Mouse (Mus musculus): ENCODE results near the gene Dusp1. TPM values are rescaled to one million over a fixed set of nuclear protein-coding genes. Genes with fewer than 3 reads are reported as not detected.

The Dusp1 gene
- polyA plus RNA-seq, 1 experiment from 2014 or later = 36.8 TPM

- Histone ChIP-seq H3K27ac (no peak overlapping the region), H3K27me3 (replicated peaks) (peaks cover 7% of the 10 kb centered on the region; the same call in 1 of the 2 replicates), H3K4me1 (0 out of 2 replicates have a peak, but pooled peaks cover 4% of the 10 kb centered on the region), H3K9ac (no peak overlapping the region), H3K36me3 (no peaks in the 10 kb centered on the region), H3K9me3 (no peaks in the 10 kb centered on the region), H3K4me2 (replicated peaks) (0 out of 2 replicates have a peak overlapping the region, but pooled peaks have one; percentile 10), H3K4me3 (no peak overlapping the region)
- no peak for ATAC-seq (ENCODE audit: low FRiP score, low read depth)
- WGBS = 13% methylated on average over 12 of the region's 12 CpGs
These were observed 12.6 kb downstream of the Dusp1 start for GRCm38 (mm10) chr17:26549148-26549809.

GRCm38 (mm10) chr17:26548566-26548965 lies 13.4 kb downstream of the Dusp1 start:
- H3K4me3 ChIP-seq = no peak overlapping the region
- H3K27me3 ChIP-seq (replicated peaks) = peaks cover 7% of the 10 kb centered on the region; the same call in 1 of the 2 replicates
- H3K4me2 ChIP-seq (replicated peaks) = no peak overlapping the region
- WGBS = 12% methylated on average over 5 of the region's 5 CpGs
- H3K27ac ChIP-seq = no peak overlapping the region
- H3K4me1 ChIP-seq = 0 out of 2 replicates have a peak, but pooled peaks cover 4% of the 10 kb centered on the region
- no peak for ATAC-seq (ENCODE audit: low FRiP score, low read depth)
- no peaks in the 10 kb centered on the region for H3K36me3 ChIP-seq
- no peaks in the 10 kb centered on the region for H3K9me3 ChIP-seq
- no peak overlapping the region for H3K9ac ChIP-seq

GRCm38 (mm10) chr17:26547771-26548170 lies 14.2 kb downstream of the Dusp1 start:
- H3K9me3 ChIP-seq = no peaks in the 10 kb centered on the region
- H3K4me2 ChIP-seq (replicated peaks) = no peak overlapping the region
- peaks cover 7% of the 10 kb centered on the region; the same call in 1 of the 2 replicates for H3K27me3 ChIP-seq (replicated peaks)
- no peak for ATAC-seq (ENCODE audit: low FRiP score, low read depth)
- H3K27ac ChIP-seq = no peak overlapping the region
- 36% methylated on average over 7 of the region's 7 CpGs for WGBS
- no peak overlapping the region for H3K9ac ChIP-seq
- H3K36me3 ChIP-seq = no peaks in the 10 kb centered on the region
- 0 out of 2 replicates have a peak, but pooled peaks cover 4% of the 10 kb centered on the region for H3K4me1 ChIP-seq
- H3K4me3 ChIP-seq = no peak overlapping the region

GRCm38 (mm10) chr17:26544319-26544963 lies 17.5 kb downstream of the Dusp1 start:
- Histone ChIP-seq H3K27me3 (replicated peaks) (peaks cover 7% of the 10 kb centered on the region; the same call in 1 of the 2 replicates), H3K9me3 (no peaks in the 10 kb centered on the region), H3K36me3 (no peaks in the 10 kb centered on the region), H3K27ac (no peak overlapping the region), H3K9ac (no peak overlapping the region), H3K4me3 (no peak overlapping the region), H3K4me1 (0 out of 2 replicates have a peak, but pooled peaks cover 4% of the 10 kb centered on the region), H3K4me2 (replicated peaks) (no peak overlapping the region)
- ATAC-seq (ENCODE audit: low FRiP score, low read depth) = no peak
- 91% methylated on average over 8 of the region's 8 CpGs for WGBS

GRCm38 (mm10) chr17:26540083-26540482 lies 21.8 kb downstream of the Dusp1 start:
- no peak for ATAC-seq (ENCODE audit: low FRiP score, low read depth)
- WGBS = 87% methylated on average over 5 of the region's 5 CpGs
- Histone ChIP-seq H3K4me1 (no peaks in the 10 kb centered on the region), H3K27ac (no peak overlapping the region), H3K36me3 (no peaks in the 10 kb centered on the region), H3K9me3 (no peaks in the 10 kb centered on the region), H3K4me3 (no peak overlapping the region), H3K4me2 (replicated peaks) (no peak overlapping the region), H3K9ac (no peak overlapping the region), H3K27me3 (replicated peaks) (no peaks in the 10 kb centered on the region)

- Histone ChIP-seq H3K4me2 (replicated peaks) (peak overlapping the region; percentile 2; the same call in 1 of the 2 replicates), H3K9ac (no peak overlapping the region), H3K4me3 (no peak overlapping the region), H3K27ac (no peak overlapping the region), H3K9me3 (no peaks in the 10 kb centered on the region), H3K4me1 (no peaks in the 10 kb centered on the region), H3K36me3 (no peaks in the 10 kb centered on the region), H3K27me3 (replicated peaks) (no peaks in the 10 kb centered on the region)
- no peak for ATAC-seq (ENCODE audit: low FRiP score, low read depth)
- WGBS = 41% methylated on average over 6 of the region's 6 CpGs
These were observed 24.0 kb downstream of the Dusp1 start for GRCm38 (mm10) chr17:26537722-26538471.

GRCm38 (mm10) chr17:26535251-26536136 lies 26.4 kb downstream of the Dusp1 start:
- Histone ChIP-seq H3K27me3 (replicated peaks) (no peaks in the 10 kb centered on the region), H3K4me3 (no peak overlapping the region), H3K4me2 (replicated peaks) (no peak overlapping the region), H3K4me1 (no peaks in the 10 kb centered on the region; the same call in 1 of the 2 replicates), H3K27ac (no peak overlapping the region), H3K9ac (no peak overlapping the region), H3K36me3 (no peaks in the 10 kb centered on the region), H3K9me3 (no peaks in the 10 kb centered on the region)
- WGBS = 85% methylated on average over 7 of the region's 7 CpGs
- ATAC-seq (ENCODE audit: low FRiP score, low read depth) = no peak

GRCm38 (mm10) chr17:26534695-26535094 lies 27.2 kb downstream of the Dusp1 start:
- WGBS = 87% methylated on average over 5 of the region's 5 CpGs

GRCm38 (mm10) chr17:26533871-26534372 lies 28.0 kb downstream of the Dusp1 start:
- Histone ChIP-seq H3K27me3 (replicated peaks) (no peaks in the 10 kb centered on the region), H3K36me3 (no peaks in the 10 kb centered on the region), H3K9me3 (no peaks in the 10 kb centered on the region), H3K27ac (no peak overlapping the region), H3K9ac (no peak overlapping the region), H3K4me1 (no peaks in the 10 kb centered on the region; the same call in 1 of the 2 replicates), H3K4me2 (replicated peaks) (no peak overlapping the region), H3K4me3 (no peak overlapping the region)
- no peak for ATAC-seq (ENCODE audit: low FRiP score, low read depth)
- 85% methylated on average over 5 of the region's 5 CpGs for WGBS

More at GRCm38 (mm10) chr17:26534695-26535094, 27.2 kb downstream of the Dusp1 start:
- Histone ChIP-seq H3K4me2 (replicated peaks) (no peak overlapping the region), H3K9me3 (no peaks in the 10 kb centered on the region), H3K4me1 (no peaks in the 10 kb centered on the region; the same call in 1 of the 2 replicates), H3K36me3 (no peaks in the 10 kb centered on the region), H3K27me3 (replicated peaks) (no peaks in the 10 kb centered on the region), H3K9ac (no peak overlapping the region), H3K27ac (no peak overlapping the region), H3K4me3 (no peak overlapping the region)
- ATAC-seq (ENCODE audit: low FRiP score, low read depth) = no peak

GRCm38 (mm10) chr17:26532476-26533045 lies 29.4 kb downstream of the Dusp1 start:
- WGBS = 70% methylated on average over 4 of the region's 4 CpGs
- no peak overlapping the region for H3K4me2 ChIP-seq (replicated peaks)
- no peaks in the 10 kb centered on the region for H3K27me3 ChIP-seq (replicated peaks)
- no peak overlapping the region for H3K27ac ChIP-seq
- H3K4me1 ChIP-seq = no peaks in the 10 kb centered on the region; the same call in 1 of the 2 replicates
- no peaks in the 10 kb centered on the region for H3K36me3 ChIP-seq
- H3K9me3 ChIP-seq = no peaks in the 10 kb centered on the region
- ATAC-seq (ENCODE audit: low FRiP score, low read depth) = no peak
- no peak overlapping the region for H3K4me3 ChIP-seq
- H3K9ac ChIP-seq = no peak overlapping the region

Measured in neural tube, embryonic 12.5 days (tissue).